Mouse (Mus musculus): ENCODE data around the gene Chic2.

Gene Chic2

DNA sequence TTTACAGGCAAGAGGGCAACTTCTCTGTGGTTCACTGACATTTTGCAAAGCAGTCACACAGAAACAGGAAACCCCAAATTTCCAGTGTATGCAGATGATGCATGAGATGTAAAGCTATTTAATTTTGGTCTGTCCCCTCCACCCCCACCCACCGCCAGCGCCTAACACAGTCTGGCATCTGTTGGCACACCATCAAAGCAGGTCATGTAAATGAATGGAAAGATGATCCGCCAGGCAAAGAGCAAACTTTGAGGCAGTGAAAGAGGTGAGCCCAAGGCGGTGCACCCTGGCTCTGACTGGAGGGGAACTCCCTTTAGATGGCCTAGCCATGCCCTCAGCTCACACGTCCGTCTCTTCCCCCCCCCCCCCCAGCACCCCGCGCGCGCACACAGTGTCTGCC is 22.1 kb upstream of the Chic2 start:
- no peak for DNase-seq

DNA sequence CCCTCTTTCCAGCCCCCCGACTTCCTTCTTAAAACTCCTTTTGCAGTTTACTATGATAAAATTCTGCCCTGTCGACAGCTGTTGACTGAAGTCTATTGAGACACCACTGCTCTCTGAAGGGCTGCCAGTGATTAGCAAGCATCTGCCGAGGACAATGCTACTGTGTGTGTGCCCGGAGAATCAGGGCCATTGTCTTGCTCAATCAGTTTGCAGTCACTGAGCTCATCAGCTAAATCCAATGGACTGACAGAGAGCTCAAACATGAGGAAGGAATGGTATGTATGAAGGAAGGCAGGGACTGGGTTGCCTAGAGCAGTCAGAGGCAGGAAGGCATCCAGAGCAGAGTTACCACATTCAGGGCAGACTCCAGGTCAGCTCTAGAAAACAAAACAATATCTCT is 18.6 kb upstream of the Chic2 start:
- no peak for DNase-seq

- no peak for DNase-seq
Measured at GRCm38 (mm10) chr5:75051109-75051508, 6.5 kb upstream of the Chic2 start.

GRCm38 (mm10) chr5:75046681-75047321 is 2.2 kb upstream of the Chic2 start:
- DNase-seq = no peak

GRCm38 (mm10) chr5:75045371-75045770 is 797 bp upstream of the Chic2 start:
- DNase-seq = no peak

DNA sequence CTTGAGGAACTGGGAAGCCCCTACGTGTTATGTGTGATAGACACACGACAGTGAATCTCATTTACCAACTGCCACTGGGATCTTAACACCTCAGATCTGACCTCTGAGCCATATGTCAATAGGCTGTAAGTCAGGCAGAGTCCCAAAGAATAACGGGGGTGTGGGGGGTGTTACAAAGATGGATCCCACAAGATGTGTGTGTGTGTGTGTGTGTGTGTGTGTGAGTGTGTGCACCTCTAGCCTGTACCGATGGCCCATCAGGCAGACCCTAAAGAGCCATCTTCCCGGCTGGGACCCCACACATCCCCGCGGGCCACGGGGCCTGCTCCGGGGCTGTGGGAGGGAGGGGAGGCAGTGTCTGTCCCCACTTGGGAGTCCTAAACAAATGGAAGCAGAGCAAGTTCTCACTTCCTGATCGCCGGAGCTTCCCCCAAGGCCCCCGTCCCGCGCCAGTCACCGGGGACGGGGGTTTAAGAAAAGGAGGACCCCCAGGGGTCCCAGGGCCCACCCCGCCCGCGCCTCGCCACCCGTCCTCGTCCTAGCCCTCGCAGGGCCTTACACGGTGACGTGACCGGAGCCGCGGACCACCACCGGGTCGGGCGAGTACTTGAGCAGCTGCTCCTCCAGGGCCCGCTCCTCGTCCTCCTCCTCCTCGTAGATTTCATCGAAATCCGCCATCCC is 813 bp downstream of the Chic2 start:
- DNase-seq = no peak

DNA sequence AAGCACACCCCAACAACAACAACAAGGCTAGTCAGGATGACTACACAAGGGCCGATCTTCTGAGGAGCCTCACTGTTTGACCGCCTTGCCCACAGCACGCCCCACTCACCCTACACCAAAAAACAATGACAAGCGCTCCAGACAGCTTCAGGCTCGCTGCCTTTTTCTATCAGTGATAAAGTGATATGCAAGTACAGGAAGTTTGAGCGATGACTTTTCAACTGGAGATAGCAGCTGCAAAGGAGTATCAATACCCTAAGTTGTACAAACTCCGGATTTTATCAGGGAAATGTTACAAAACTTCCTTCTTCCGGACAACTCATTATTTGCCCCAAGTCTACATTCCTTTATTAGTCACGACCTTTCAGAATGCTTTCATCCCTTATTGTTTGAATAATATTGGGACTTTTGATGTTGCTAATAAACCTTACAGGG is 1.5 kb downstream of the Chic2 start:
- no peak for DNase-seq

GRCm38 (mm10) chr5:75039307-75039706 is 5.3 kb downstream of the Chic2 start:
- DNase-seq = no peak

- DNase-seq = no peak
Measured at GRCm38 (mm10) chr5:75035475-75035874, 9.1 kb downstream of the Chic2 start.

DNA sequence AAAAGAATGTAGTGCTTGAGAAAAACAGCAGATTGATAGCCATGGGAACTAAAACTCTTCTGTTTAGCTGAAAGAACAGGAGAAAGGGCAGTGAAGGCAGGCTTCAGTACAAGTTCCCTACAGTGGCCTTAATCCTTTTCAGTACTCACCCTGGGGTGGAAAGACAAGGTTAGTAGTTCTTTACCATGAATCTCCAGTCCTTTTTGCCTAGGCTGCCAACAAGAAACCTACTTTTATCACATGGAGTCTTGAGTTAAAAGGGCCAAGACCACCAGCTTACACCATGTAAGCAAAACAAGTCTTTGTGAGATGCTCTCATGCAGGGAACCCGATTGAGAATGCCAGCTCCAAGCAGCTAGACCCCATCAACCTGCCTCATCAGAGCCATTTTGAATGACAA is 29.8 kb downstream of the Chic2 start:
- no peak for DNase-seq

GRCm38 (mm10) chr5:75012771-75013421 is 31.7 kb downstream of the Chic2 start:
- no peak for DNase-seq

DNA sequence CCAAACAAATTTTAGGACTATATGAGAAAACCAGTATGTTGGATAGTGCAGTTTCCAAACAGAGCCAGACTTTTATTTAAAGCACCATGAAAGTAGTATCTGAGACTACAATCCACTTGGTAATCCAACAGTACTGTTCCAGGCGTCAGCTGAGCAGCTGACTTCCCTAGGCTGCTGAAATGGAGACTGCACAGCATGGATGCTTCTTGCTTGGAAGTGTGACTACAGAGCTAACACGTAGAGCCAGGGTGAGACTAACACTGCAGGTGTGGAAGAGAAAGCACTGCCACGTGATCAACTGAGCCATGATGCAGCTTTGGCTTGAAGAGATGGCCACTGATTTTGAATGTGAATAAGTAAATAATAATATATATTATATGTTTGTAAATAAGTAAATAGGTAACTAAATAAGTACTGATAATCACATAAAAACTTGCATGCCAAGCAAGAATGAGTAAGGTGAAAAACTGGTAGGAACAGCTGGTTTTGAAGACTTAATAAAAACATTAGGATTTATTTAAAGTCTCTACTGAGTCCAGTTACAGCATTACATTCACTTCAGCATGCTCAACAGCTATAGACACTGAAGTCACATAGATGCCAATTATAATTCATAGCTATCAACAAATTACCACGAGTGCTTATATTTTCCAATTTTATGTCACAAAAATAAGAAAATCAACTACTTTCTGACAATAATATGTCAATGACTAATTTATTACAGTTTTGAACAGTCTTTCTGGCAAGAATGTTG is 32.4 kb downstream of the Chic2 start:
- DNase-seq = no peak

- no peak for DNase-seq
Measured at GRCm38 (mm10) chr5:75004755-75005154, 39.8 kb downstream of the Chic2 start.

DNA sequence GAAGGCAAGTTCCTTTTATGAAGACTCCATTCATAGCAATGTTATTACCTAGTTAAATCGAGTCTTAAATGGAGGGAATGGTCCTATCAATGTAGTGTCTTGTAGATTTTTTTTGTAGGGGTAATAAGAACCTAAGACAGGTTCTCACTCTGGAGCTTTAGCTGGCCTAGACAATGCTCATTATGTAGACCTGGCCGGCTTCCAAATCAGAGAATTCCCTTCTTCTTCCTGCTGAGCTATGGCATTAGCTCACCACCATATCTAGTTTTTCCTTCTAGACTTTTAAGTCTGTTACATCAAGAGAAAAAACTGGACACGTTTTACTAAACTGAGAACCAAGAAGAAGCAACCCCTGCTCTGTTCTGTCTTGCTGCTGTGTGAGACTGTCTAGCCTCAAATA is 42.5 kb downstream of the Chic2 start:
- DNase-seq = no peak

DNA sequence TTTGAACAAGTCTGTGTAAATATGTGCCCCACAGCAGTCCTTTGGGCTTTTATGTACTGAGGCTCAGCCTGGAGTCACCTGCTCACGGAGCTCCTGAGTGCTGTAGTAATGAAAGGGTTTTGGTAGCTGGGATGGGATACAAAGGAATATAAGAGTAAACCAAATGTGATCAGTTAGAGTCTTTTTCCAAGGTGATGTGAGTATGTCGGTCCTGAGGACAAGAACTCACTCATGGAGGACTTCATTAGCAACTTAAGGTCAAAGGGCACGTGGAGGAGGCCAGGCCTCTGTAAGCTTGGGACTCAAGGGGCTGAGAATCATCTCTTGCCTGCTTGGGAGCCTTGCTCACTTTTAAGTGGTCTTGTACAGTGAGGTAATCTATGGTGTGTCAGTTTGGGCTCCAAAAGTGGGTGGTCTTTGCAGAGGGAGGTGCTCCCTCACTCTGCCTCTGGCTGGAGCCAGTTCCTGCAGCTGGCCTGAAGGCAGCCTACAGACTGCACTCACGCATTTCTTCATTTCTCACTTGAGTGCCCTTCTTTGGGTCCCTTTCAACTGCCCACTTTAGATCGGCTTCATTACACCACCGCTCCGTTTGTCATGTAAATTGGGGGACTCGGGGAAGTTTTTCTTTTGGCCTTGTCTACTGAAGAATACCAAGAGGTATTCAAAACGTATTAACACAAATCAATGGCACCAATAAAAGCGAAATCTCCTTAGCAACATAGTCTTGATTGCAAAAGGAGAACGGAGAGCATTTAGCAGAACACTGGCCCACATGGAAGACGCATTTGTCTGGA is 45.7 kb downstream of the Chic2 start:
- DNase-seq = no peak

DNA sequence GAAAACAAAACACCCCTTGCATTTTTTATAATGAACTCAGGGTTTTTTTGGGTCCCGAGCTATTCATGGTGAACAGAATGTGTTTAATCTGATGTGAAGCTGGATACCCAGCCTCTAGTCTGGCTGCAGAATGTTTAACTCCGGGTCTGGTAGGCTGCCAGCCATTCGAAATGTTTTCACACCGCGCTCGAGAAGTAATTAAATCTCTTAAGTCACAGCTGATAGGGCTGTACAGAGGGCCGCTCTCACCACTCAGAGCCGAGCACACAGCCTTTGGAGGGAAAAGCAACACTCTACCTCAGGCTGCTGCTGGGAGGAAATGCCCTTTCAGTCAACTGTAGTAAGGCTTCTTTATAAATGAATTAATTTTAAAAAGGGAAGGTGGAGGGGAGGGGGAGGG is 49.6 kb downstream of the Chic2 start:
- DNase-seq = no peak

- DNase-seq = no peak
Measured at GRCm38 (mm10) chr5:74984101-74984500, 60.5 kb downstream of the Chic2 start.

DNA sequence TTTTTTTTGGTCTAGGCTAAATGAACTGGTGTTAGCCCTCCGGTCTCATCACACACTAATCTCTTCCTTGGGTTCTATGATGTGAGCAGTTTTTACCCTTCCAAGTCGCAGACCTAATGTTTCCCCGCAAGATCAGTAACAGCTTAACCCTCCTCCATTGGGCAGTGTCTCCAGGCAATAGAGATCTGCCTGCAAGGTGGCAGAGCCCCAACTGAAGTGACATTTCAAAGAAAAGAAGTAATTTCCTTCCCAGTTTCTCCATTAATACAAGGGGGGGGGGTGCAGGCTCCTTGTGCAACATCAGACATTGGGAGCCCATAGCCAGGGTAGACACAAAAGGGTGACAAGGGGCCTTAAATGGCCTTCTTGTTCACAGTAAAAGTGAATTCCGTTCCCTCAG is 64.0 kb downstream of the Chic2 start:
- DNase-seq = no peak

GRCm38 (mm10) chr5:74980154-74980553 is 64.4 kb downstream of the Chic2 start:
- no peak for DNase-seq

- no peak for DNase-seq
Measured at GRCm38 (mm10) chr5:74979586-74979985, 65.0 kb downstream of the Chic2 start.

- no peak for DNase-seq
Measured at GRCm38 (mm10) chr5:74975507-74975906, 69.1 kb downstream of the Chic2 start.

- peak; percentile 16 to 32 for DNase-seq
Measured at GRCm38 (mm10) chr5:74974726-74975411, 69.7 kb downstream of the Chic2 start.
